Mouse (Mus musculus) thymus, postnatal 36 days (tissue): Measurements from ENCODE around the gene Nufip1.

Source experiments
- DNase-seq, 2 experiments: peaks; one replicate each; pipeline ENCODE4 v3.0.0; 2022; ENCODE audit warnings: mixed read lengths in 2 of 2

Nufip1 gene

GRCm38 (mm10) chr14:76110396-76111221 lies at the start of gene Nufip1, which contains the start of gene Gpalpp1:
Gene Nufip1 (plus strand): TSS chr14:76110891.
Gene Gpalpp1 (minus strand): TSS chr14:76110760.
- peak; percentile 77 to 81 for DNase-seq

GRCm38 (mm10) chr14:76067237-76067636 lies 43.5 kb upstream of the Nufip1 start:
- no peak for DNase-seq

GRCm38 (mm10) chr14:76068296-76068695 lies 42.4 kb upstream of the Nufip1 start:
- no peak for DNase-seq

- no peak for DNase-seq
These were observed 41.4 kb upstream of the Nufip1 start for GRCm38 (mm10) chr14:76069296-76069695.

GRCm38 (mm10) chr14:76072626-76073025 lies 38.1 kb upstream of the Nufip1 start:
- DNase-seq = no peak

- no peak for DNase-seq
These were observed 36.5 kb upstream of the Nufip1 start for GRCm38 (mm10) chr14:76074206-76074605.

- no peak for DNase-seq
These were observed 35.0 kb upstream of the Nufip1 start for GRCm38 (mm10) chr14:76075721-76076120.

GRCm38 (mm10) chr14:76076602-76077001 lies 34.1 kb upstream of the Nufip1 start:
- DNase-seq = no peak

- DNase-seq = no peak
These were observed 33.6 kb upstream of the Nufip1 start for GRCm38 (mm10) chr14:76077088-76077491.

- no peak for DNase-seq
These were observed 29.2 kb upstream of the Nufip1 start for GRCm38 (mm10) chr14:76081451-76081850.

- DNase-seq = no peak
These were observed 28.5 kb upstream of the Nufip1 start for GRCm38 (mm10) chr14:76082086-76082636.

- no peak for DNase-seq
These were observed 26.5 kb upstream of the Nufip1 start for GRCm38 (mm10) chr14:76084188-76084587.

- no peak for DNase-seq
These were observed 13.4 kb upstream of the Nufip1 start for GRCm38 (mm10) chr14:76097244-76097643.

GRCm38 (mm10) chr14:76097815-76098214 lies 12.9 kb upstream of the Nufip1 start:
- no peak for DNase-seq

- no peak for DNase-seq
These were observed 11.1 kb upstream of the Nufip1 start for GRCm38 (mm10) chr14:76099543-76099942.

- no peak for DNase-seq
These were observed 5.1 kb downstream of the Nufip1 start for GRCm38 (mm10) chr14:76115744-76116143.

- no peak for DNase-seq
These were observed 8.3 kb downstream of the Nufip1 start for GRCm38 (mm10) chr14:76118963-76119362.

- no peak for DNase-seq
These were observed 9.8 kb downstream of the Nufip1 start for GRCm38 (mm10) chr14:76120472-76120871.

GRCm38 (mm10) chr14:76121901-76122662 lies 11.4 kb downstream of the Nufip1 start:
- peak; percentile 8 to 13 for DNase-seq

- no peak for DNase-seq
These were observed 12.0 kb downstream of the Nufip1 start for GRCm38 (mm10) chr14:76122663-76123058.

GRCm38 (mm10) chr14:76127311-76127710 lies 16.6 kb downstream of the Nufip1 start:
- DNase-seq = no peak

GRCm38 (mm10) chr14:76128174-76128573 lies 17.5 kb downstream of the Nufip1 start:
- no peak for DNase-seq

- no peak for DNase-seq
These were observed 24.3 kb downstream of the Nufip1 start for GRCm38 (mm10) chr14:76134975-76135374.

- DNase-seq = no peak
These were observed 34.6 kb downstream of the Nufip1 start for GRCm38 (mm10) chr14:76145248-76145647.
